ENCODE assay signal across 9 mouse cellular contexts in the genomic region with DNA sequence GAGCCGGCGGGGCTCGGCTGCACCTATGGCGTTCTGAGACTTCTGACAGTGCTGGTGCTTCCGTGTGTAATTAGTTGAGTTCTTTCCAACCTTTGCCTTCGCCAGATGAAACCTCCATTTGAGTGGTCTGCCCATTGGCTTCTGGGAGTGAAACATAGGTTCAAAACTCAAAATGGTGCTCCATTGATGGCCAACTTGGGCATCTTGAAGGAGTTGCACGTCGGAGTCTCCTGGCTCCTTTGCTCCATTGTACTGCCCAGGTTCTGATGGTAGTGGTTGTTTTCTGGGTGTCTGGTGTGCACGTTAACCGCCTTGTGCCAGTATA. TPM values are rescaled to one million over a fixed set of nuclear protein-coding genes. Genes with fewer than 3 reads are reported as not detected.
DNase-seq lines count a peak whose midpoint lies in the region; ATAC-seq and TF ChIP-seq lines count a peak whose summit lies in the region.
"Had no signal": no experiment of that assay in that cellular context is flagged by ENCODE, and none has a peak within 500 bp of the region (broad histone marks: within the 10 kb centered on the region; RNA-seq: fewer than 3 reads in every experiment).

No protein-coding gene starts in this region.

- peak overlapping the region; percentile 97 for H3K9ac ChIP-seq in heart, postnatal 0 days (replicated peaks; ENCODE audit: low read depth, low read length)
- H3K9ac ChIP-seq in MEL (ENCODE audit: control insufficient read depth, low read depth, low read length, poor library complexity, severe bottlenecking) = peak overlapping the region; percentile 73

- WGBS in heart, postnatal 0 days = 11% methylated on average over 10 of the region's 10 CpGs
- 6% methylated on average over 10 of the region's 10 CpGs for WGBS in hindbrain, embryonic 10.5 days
- WGBS in midbrain, embryonic 10.5 days = 7% methylated on average over 10 of the region's 10 CpGs

- peak overlapping the region; percentile 93 for H3K4me3 ChIP-seq in heart, postnatal 0 days (ENCODE audit: low read depth, low read length)
- H3K4me3 ChIP-seq in MEL (ENCODE audit: control insufficient read depth in 1 of 2, insufficient read depth in 1 of 2, low read depth in 2 of 2, low read length in 2 of 2) = peak overlapping the region; percentile 70 to 93
- H3K4me3 ChIP-seq in hindbrain, embryonic 10.5 days = peak overlapping the region; percentile 93
- peak overlapping the region; percentile 93 for H3K4me3 ChIP-seq in midbrain, embryonic 10.5 days

- H3K36me3 ChIP-seq in heart, postnatal 0 days (replicated peaks; ENCODE audit: control insufficient read depth, insufficient read depth, low read length) = no peaks in the 10 kb centered on the region
- peaks cover 0 to 29% of the 10 kb centered on the region in 2 experiments; a peak in 2 of 4 replicates for H3K36me3 ChIP-seq in MEL (ENCODE audit: control insufficient read depth in 1 of 2, insufficient read depth in 2 of 2, low read length in 2 of 2)
- H3K36me3 ChIP-seq in hindbrain, embryonic 10.5 days = no peaks in the 10 kb centered on the region
- no peaks in the 10 kb centered on the region for H3K36me3 ChIP-seq in midbrain, embryonic 10.5 days

- H3K27me3 ChIP-seq in heart, postnatal 0 days (ENCODE audit: control insufficient read depth, insufficient read depth, low read length) = no peaks in the 10 kb centered on the region; the same call in 1 of the 2 replicates
- H3K27me3 ChIP-seq in MEL (ENCODE audit: control insufficient read depth in 1 of 2, insufficient read depth in 2 of 2, low read length in 2 of 2) = peaks cover 2 to 5% of the 10 kb centered on the region in 2 experiments; a peak in 3 of 4 replicates
- peaks cover 21% of the 10 kb centered on the region for H3K27me3 ChIP-seq in hindbrain, embryonic 10.5 days (ENCODE audit: insufficient read depth, poor library complexity, severe bottlenecking)
- peaks cover 22% of the 10 kb centered on the region for H3K27me3 ChIP-seq in midbrain, embryonic 10.5 days (ENCODE audit: low read depth, poor library complexity, severe bottlenecking)
- H3K27me3 ChIP-seq: Patski had no signal

- H3K4me2 ChIP-seq in heart, postnatal 0 days (ENCODE audit: low read depth, low read length) = peak overlapping the region; percentile 94

- H3K4me1 ChIP-seq in heart, postnatal 0 days (ENCODE audit: control insufficient read depth, insufficient read depth) = peaks cover 26% of the 10 kb centered on the region
- peaks cover 21 to 22% of the 10 kb centered on the region in 2 experiments for H3K4me1 ChIP-seq in MEL (ENCODE audit: control insufficient read depth in 1 of 2, insufficient read depth in 2 of 2, low read length in 2 of 2)
- peaks cover 54% of the 10 kb centered on the region for H3K4me1 ChIP-seq in hindbrain, embryonic 10.5 days (replicated peaks)
- peaks cover 58% of the 10 kb centered on the region for H3K4me1 ChIP-seq in midbrain, embryonic 10.5 days

- no peak for TF ChIP-seq EP300 in heart, postnatal 0 days (IDR thresholded peaks at IDR 0.05; ENCODE audit: low read depth)
- no peak for TF ChIP-seq EP300 in MEL (IDR thresholded peaks at IDR 0.05; ENCODE audit: low read depth in 1 of 2, low read length in 2 of 2)

- no peaks in the 10 kb centered on the region for H3K9me3 ChIP-seq in heart, postnatal 0 days (replicated peaks; ENCODE audit: control insufficient read depth, low read length)
- no peaks in the 10 kb centered on the region for H3K9me3 ChIP-seq in MEL (replicated peaks; ENCODE audit: insufficient read depth, low read length)
- no peaks in the 10 kb centered on the region for H3K9me3 ChIP-seq in hindbrain, embryonic 10.5 days
- H3K9me3 ChIP-seq in midbrain, embryonic 10.5 days (replicated peaks) = no peaks in the 10 kb centered on the region

- no peak for TF ChIP-seq RAD21 in MEL (IDR thresholded peaks at IDR 0.05; ENCODE audit: low read depth, low read length)

- H3K27ac ChIP-seq in heart, postnatal 0 days (ENCODE audit: low read depth) = peak overlapping the region; percentile 97; the same call in 1 of the 2 replicates
- no peak overlapping the region; the same call in 1 of the 2 replicates for H3K27ac ChIP-seq in MEL (ENCODE audit: control insufficient read depth, low read depth, low read length)
- peak overlapping the region; percentile 98 for H3K27ac ChIP-seq in hindbrain, embryonic 10.5 days
- peak overlapping the region; percentile 97 for H3K27ac ChIP-seq in midbrain, embryonic 10.5 days (replicated peaks)

- no peak for DNase-seq in heart, postnatal 0 days (ENCODE audit: low spot score)
- no peak for DNase-seq in heart, postnatal 25 days (ENCODE audit: low spot score)
- no peak for DNase-seq in MEL (ENCODE audit: low read depth, low spot score)
- no peak for DNase-seq in hindbrain, embryonic 10.5 days (ENCODE audit: low spot score)
- DNase-seq in midbrain, embryonic 10.5 days (ENCODE audit: low spot score) = no peak
- DNase-seq in embryo, embryonic 9.5 days (ENCODE audit: extremely low spot score) = no peak
- DNase-seq in cerebellum, adult 11 months = no peak
- no peak for DNase-seq in thymus, postnatal 4 days

- TF ChIP-seq POLR2A in MEL (IDR thresholded peaks at IDR 0.05; ENCODE audit: control insufficient read depth in 1 of 2, insufficient read depth in 1 of 2, low read depth in 1 of 2, low read length in 2 of 2, poor library complexity in 1 of 2) = no peak

- no peak for TF ChIP-seq CTCF in heart, postnatal 0 days (IDR thresholded peaks at IDR 0.05; ENCODE audit: low read depth)
- no peak for TF ChIP-seq CTCF in MEL (IDR thresholded peaks at IDR 0.05 in 2 of 3, conservative IDR thresholded peaks at IDR 0.05 in 1 of 3; ENCODE audit: control insufficient read depth in 1 of 3, insufficient read depth in 1 of 3, low read depth in 2 of 3, low read length in 3 of 3, poor library complexity in 1 of 3, severe bottlenecking in 1 of 3)

- intact Hi-C loops in heart, postnatal 25 days (cut with DNase I) = no loop called here

- ATAC-seq in heart, postnatal 0 days (ENCODE audit: insufficient read depth, low read depth) = no peak

- H3K79me2 ChIP-seq in MEL (ENCODE audit: control insufficient read depth, insufficient read depth, low read length, poor library complexity) = peaks cover 57% of the 10 kb centered on the region

TF ChIP-seq in MEL, 35 proteins besides CTCF, POLR2A, EP300 and RAD21:
- 0 out of 2 replicates have a peak, but pooled peaks have one; percentile 51 for TF ChIP-seq MAZ (IDR thresholded peaks at IDR 0.05; ENCODE audit: low read depth, low read length)
- no peak for TF ChIP-seq CHD2 (IDR thresholded peaks at IDR 0.05; ENCODE audit: low read length)
- no peak for TF ChIP-seq USF2 (IDR thresholded peaks at IDR 0.05; ENCODE audit: borderline replicate concordance in 1 of 2, insufficient read depth in 1 of 2, low read depth in 1 of 2, low read length in 2 of 2)
- TF ChIP-seq RCOR1 (IDR thresholded peaks at IDR 0.05; ENCODE audit: low read depth, low read length) = 0 out of 2 replicates have a peak, but pooled peaks have one; percentile 4
- TF ChIP-seq GATA1 (IDR thresholded peaks at IDR 0.05; ENCODE audit: low read depth, low read length) = no peak
- TF ChIP-seq TCF12 (IDR thresholded peaks at IDR 0.05; ENCODE audit: low read depth, low read length) = no peak
- no peak for TF ChIP-seq MYB (IDR thresholded peaks at IDR 0.05; ENCODE audit: low read depth, low read length)
- TF ChIP-seq ELF1 (IDR thresholded peaks at IDR 0.05; ENCODE audit: low read depth, low read length) = no peak
- TF ChIP-seq ZMIZ1 (IDR thresholded peaks at IDR 0.05; ENCODE audit: low read depth, low read length) = no peak
- TF ChIP-seq ZC3H11A (IDR thresholded peaks at IDR 0.05; ENCODE audit: low read depth, low read length) = peak; percentile 14; the same call in 1 of the 2 replicates
- no peak; the same call in 1 of the 2 replicates for TF ChIP-seq SIN3A (IDR thresholded peaks at IDR 0.05; ENCODE audit: low read length)
- TF ChIP-seq TBP (IDR thresholded peaks at IDR 0.05; ENCODE audit: low read depth, low read length) = 0 out of 2 replicates have a peak, but pooled peaks have one; percentile 6
- TF ChIP-seq SMC3 (IDR thresholded peaks at IDR 0.05; ENCODE audit: low read depth, low read length) = no peak
- TF ChIP-seq CHD1 (IDR thresholded peaks at IDR 0.05; ENCODE audit: low read depth, low read length) = no peak
- TF ChIP-seq ETS1 (IDR thresholded peaks at IDR 0.05; ENCODE audit: low read depth, low read length) = no peak
- no peak for TF ChIP-seq USF1 (IDR thresholded peaks at IDR 0.05; ENCODE audit: low read depth, low read length)
- no peak for TF ChIP-seq TAL1 (IDR thresholded peaks at IDR 0.05; ENCODE audit: low read length)
- TF ChIP-seq E2F4 (IDR thresholded peaks at IDR 0.05; ENCODE audit: borderline replicate concordance, low read depth, low read length) = no peak
- no peak for TF ChIP-seq HCFC1 (IDR thresholded peaks at IDR 0.05; ENCODE audit: low read depth, low read length)
- TF ChIP-seq ZKSCAN1 (IDR thresholded peaks at IDR 0.05; ENCODE audit: low read depth, low read length) = no peak

RNA-seq across cellular contexts. Expression of gene Tnrc6c, which starts 1.9 kb away (rescaled TPM):
- total RNA-seq in heart, postnatal 0 days (2014; rRNA removed; ENCODE audit: low replicate concordance) = 24.2 and 24.4 TPM in 2 replicates
- polyA plus RNA-seq in heart, postnatal 0 days (2015; fragmentation: Nextera tagmentation; extraction: Ambion mirVana) = 6.2 and 6.8 TPM in 2 replicates
- total RNA-seq in heart, postnatal 25 days (2021) = 10 to 100 TPM; 25.7 to 33.4 TPM
- total RNA-seq in MEL (2012; rRNA removed) = 19.1 and 19.7 TPM in 2 replicates
- polyA plus RNA-seq in MEL (2012; ENCODE audit: insufficient read depth in 1 of 2, insufficient read length in 2 of 2, low read depth in 1 of 2, low replicate concordance in 2 of 2, missing spikeins in 1 of 2) = 10 to 100 TPM in 1 of 2 experiments, not detected in 1; 16.0 TPM
- polyA plus RNA-seq in hindbrain, embryonic 10.5 days (2016; fragmentation: Nextera tagmentation; extraction: Ambion mirVana) = 11.1 and 14.4 TPM in 2 replicates
- polyA plus RNA-seq in midbrain, embryonic 10.5 days (2016; fragmentation: Nextera tagmentation; extraction: Ambion mirVana) = 9.4 and 12.4 TPM in 2 replicates
